Mouse (Mus musculus): ENCODE measurements at regions not wholly inside any gene's neighbourhood (a gene's known extent, or its start where the extent isn't known, plus 50 kb on each side); places are given as distances from the start of the nearest gene placed in this dataset.
"Not testable (repeated sequence)": the region's sequence is repeated elsewhere in the genome, so short reads cannot be mapped to it uniquely, and the experiment has no call there.

DNA sequence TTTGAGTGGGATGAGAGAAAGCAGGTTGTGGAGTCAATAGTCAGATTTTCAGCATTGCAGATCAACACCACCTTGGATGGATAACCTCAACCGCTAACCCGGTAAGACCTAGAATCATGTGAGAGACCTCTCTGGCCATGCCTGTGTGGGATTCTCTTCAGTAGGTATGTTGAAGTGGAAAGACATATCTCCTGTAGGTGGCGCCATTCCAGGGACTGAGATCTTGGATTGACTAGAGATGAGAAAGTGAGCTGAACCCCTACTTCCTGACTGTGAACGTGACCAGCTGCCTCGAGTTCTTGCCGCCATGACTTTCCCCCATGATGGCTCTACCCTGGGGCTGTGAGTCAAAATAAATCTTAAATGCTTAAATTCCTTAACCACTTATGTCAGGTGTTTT, 102.7 kb downstream of the Eva1a start:
- DNase-seq (ENCODE audit: low spot score in 2 of 2): no peak

GRCm38 (mm10) chr6:82150051-82150450, 109.2 kb downstream of the Eva1a start:
- DNase-seq (ENCODE audit: low spot score in 2 of 2): no peak

DNA sequence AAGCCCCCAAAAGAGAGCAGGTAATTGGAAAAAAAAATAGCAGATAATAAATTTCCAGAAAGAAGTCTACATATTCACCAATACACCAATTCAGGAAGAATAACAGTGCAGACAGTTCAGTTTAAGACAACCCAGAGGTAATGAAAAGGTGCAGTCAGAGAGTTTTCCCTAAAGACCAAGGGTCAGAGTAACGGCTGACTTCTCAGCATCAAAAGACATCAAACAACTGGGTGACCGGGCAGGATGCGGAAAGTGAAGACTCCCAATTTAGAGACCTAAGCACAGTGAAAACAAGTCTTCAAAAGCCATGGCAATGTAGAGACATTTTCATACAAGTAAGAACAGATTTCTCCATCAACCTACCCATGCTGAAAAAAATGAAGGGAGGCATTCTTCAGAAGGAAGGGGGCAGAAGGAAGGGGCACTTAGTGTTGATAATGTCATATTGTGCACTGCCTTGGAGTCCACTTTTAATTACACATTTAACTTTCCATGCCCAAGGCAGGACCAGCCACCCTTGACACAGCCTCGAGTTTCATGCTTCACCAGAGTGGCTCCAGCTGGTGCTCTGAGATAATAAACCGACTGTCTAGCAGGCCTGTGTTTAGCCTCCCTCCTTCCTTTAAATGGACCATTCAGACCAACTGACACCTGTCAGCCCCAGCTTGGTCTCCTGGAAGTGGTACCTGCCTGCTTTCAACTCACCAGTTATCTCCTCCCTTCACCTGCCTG, 129.7 kb downstream of the Eva1a start:
- DNase-seq (ENCODE audit: low spot score in 2 of 2): no peak

DNA sequence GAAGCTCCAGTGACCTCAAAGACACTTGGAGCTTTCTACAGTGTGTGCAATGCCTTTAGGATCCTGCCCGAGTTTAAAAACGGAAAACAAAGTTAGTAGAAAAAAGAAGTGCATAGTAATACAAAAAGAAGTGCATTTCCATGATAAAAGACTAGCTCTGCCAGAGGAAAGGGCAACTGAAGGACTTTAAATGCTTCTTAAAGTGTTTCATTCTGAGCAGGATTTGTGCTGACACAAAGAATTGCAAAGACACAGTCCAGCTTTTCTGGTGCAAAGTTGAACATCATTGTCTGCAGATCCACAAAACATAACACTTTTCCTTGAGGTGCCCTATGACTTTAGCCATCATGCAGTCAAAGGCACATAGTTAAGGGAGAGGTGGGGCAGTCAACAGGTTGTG, 134.1 kb downstream of the Eva1a start:
- DNase-seq (ENCODE audit: low spot score in 2 of 2): no peak

DNA sequence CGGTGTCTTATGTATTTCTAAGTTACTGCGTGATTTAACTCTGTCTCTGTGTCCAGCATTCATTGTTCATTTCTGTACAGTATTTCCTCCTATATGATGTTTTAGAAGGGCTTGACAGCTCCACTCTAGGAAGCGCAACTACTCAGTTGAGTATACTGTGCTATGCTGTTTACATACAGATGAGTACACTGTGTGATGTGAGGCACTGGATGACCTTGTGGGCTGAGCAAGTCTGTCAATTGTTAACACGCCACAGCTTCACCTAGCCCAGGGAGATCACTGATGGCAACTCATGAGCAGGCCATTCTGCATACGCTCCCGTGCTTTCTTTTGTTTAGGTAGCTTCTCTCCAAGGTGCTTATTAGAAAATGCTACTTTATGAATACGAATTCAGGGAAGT, 159.3 kb downstream of the Eva1a start:
- no peak for DNase-seq (ENCODE audit: low spot score in 2 of 2)

DNA sequence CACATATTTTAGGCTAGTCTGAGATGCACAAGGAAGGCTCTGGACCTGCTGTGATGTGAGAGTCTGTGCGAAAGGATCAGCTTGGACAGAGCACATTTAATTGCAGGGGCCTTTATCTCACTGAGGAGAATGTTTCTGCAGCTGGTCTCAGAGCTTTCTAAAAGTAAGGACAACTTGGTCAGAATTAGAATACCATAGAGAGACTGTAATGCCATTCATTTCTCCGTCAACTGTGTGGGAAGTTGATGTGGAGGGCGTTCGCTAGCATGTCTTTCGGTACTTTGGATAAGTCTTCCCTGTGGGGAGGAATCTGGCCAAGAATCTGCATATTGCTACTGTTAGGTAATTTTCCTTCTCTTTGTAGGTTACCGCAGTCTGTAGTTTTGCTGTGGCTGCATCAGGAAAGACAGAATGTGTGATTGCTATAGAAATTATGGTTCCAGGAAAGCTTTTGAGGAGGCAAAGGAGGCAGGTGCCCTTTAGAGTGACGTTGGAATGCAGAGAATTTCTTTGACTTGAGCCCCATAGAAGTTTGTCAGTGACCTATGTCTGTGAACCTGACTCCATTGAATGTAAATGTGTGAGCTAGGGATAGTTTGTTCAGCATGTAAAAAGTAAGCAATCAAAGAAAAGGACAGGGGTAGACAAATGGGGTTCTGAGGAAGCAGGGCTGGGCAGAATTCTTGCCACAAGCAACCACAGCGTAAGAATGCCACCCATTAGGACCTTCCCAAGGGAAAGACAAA, 164.2 kb downstream of the Eva1a start:
- peak; percentile 0 to 10 for DNase-seq (ENCODE audit: low spot score in 2 of 2)

DNA sequence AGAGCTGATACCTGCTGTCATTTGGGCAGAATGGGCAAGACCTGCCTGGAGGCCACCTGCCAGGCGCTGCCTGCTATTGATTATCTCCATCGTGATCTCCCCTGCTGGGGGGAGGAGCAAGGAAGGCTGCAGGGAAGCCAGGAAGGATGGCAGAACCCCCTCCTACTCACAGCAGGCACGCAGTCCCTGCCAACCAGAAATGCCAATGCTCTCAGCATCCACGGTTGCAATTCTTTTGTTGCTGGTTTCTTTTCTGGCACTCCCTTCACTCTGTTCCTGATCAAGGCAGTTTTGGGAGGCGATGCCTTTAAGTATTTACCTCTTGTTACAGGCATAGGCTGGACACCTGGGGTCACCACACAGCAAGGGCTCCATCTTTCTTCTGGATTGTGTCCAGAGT, 164.3 kb upstream of the Tacr1 start:
- no peak for DNase-seq (ENCODE audit: low spot score in 2 of 2)

DNA sequence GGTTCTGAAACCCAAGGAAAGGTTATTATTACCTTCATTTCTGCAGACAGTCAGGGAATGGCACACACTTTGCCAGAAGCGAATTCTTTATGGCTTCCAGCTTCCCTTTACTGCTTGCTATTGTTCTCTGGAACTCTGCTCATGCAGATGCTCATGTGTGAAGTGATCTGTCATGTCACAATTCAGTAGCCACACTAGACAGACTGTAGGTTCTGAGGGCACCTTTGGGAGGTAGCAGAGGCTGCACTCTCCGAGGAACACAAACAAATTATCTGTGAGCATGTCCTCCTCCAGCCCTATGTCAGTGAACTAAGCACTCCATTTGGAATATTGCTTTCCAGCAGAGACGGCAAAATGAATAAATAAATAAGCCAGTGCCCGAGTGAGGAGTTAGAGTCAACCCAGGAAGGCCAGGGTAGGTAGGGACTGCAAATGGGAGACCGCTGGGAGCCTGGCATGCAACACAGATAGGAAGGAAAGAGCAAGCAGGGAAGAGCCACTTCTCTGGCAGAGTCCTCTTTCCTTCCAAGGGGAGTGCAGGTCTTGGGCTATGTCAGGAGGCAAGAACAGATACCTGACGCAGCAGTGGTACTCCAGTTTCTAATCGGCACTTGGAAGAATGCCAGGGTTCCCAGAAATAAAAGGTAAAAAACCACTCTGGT, 161.4 kb upstream of the Tacr1 start:
- no peak for DNase-seq (ENCODE audit: low spot score in 2 of 2)

- DNase-seq (ENCODE audit: low spot score in 2 of 2): not testable (repeated sequence)
These were observed 154.5 kb upstream of the Tacr1 start for GRCm38 (mm10) chr6:82247652-82248051.

- DNase-seq (ENCODE audit: low spot score in 2 of 2): no peak
These were observed 117.6 kb upstream of the Tacr1 start for GRCm38 (mm10) chr6:82284494-82284893.

DNA sequence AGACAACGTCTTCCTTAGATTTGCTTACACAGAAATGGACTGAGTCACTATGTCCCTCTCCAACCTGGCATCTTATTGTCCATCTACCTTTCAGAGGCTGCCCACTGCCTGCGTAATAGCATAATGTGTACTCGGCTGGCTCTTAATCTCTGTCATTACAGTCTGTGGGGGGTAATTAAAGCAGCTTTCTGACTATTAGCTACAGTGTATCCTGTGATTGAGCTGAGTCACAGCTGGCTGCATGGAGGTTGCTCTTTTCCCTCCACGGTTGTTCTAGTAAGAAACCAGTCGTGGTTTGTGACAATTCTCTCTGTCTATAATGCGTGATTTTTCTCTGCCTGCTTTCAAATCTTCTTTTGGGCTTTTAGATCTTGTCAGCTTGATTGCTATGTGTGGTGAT, 116.9 kb upstream of the Tacr1 start:
- DNase-seq (ENCODE audit: low spot score in 2 of 2): no peak

DNA sequence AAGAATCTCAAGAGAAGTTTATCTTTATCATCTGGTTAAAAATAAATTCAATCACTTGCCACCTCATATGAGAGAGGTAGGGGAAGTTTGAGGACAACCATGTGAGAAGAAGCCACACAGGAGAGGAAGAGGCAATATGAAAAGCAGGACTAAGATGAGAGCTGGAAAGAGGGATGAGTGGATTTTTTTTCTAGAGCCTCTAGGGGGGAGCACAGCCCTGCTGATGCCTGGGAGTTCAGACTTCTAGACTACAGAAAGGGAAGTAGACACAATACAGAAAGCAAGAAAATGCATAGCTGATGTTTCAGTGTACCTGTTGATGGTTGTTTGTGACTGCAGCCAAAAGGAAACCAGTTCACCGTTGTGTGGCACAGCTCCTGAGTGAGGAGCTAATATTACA, 108.6 kb upstream of the Tacr1 start:
- DNase-seq (ENCODE audit: low spot score in 2 of 2): no peak

GRCm38 (mm10) chr6:82296673-82297328, 105.3 kb upstream of the Tacr1 start:
- no peak for DNase-seq (ENCODE audit: low spot score in 2 of 2)

GRCm38 (mm10) chr6:82302241-82302640, 99.9 kb upstream of the Tacr1 start:
- DNase-seq (ENCODE audit: low spot score in 2 of 2): not testable (repeated sequence)

- DNase-seq (ENCODE audit: low spot score in 2 of 2): no peak
These were observed 88.4 kb upstream of the Tacr1 start for GRCm38 (mm10) chr6:82313691-82314090.

Data from right cerebral cortex, postnatal 36 days (tissue).